Mouse (Mus musculus): Measurements from ENCODE around the gene Asic3. TPM values are rescaled to one million over a fixed set of nuclear protein-coding genes. Genes with fewer than 3 reads are reported as not detected.

Gene Asic3
- polyA plus RNA-seq (2012; rRNA removed) (not detected in 2 replicates), polyA plus RNA-seq (2014; fragmentation: Nextera tagmentation; extraction: Ambion mirVana) (not detected in 2 replicates)

- no peak within 1 kb of the TSS for H3K4me3 ChIP-seq (ENCODE audit: insufficient read depth in 1 of 2, low read depth in 2 of 2, low read length in 2 of 2)
- H3K27me3 ChIP-seq (ENCODE audit: control insufficient read depth, insufficient read depth, low read length): no peaks in the 10 kb centered on the region
- no peak within 1 kb of the TSS for H3K9ac ChIP-seq (replicated peaks)
- H3K4me1 ChIP-seq (replicated peaks; ENCODE audit: control insufficient read depth in 2 of 2, insufficient read depth in 2 of 2, low read length in 1 of 2): peaks cover 0 to 3% of the 10 kb centered on the region in 2 experiments; a peak in 1 of 4 replicates
- H3K36me3 ChIP-seq (replicated peaks; ENCODE audit: control insufficient read depth, insufficient read depth, low read depth): no peaks in the 10 kb centered on the region
- no peak for ATAC-seq (ENCODE audit: insufficient read depth)
- no peak within 1 kb of the TSS for H3K4me2 ChIP-seq (ENCODE audit: low read depth)
- TF ChIP-seq EP300 (IDR thresholded peaks at IDR 0.05; ENCODE audit: low read depth) (no peak), CTCF (IDR thresholded peaks at IDR 0.05; ENCODE audit: low read depth) (no peak)
- WGBS (ENCODE audit: insufficient replicate concordance): 30% methylated on average over 11 of the region's 11 CpGs
- no peaks in the 10 kb centered on the region for H3K9me3 ChIP-seq (ENCODE audit: control insufficient read depth, low read length)
- no peak within 1 kb of the TSS for H3K27ac ChIP-seq
- no peak for DNase-seq (ENCODE audit: low read depth in 3 of 3, low spot score in 3 of 3)
Observed at GRCm38 (mm10) chr5:24413042-24413693, at the start of gene Asic3. TSS of gene Asic3 (plus strand) at chr5:24413392.

GRCm38 (mm10) chr5:24363467-24363866 lies 49.7 kb upstream of the Asic3 start:
- no peak for DNase-seq (ENCODE audit: low read depth in 3 of 3, low spot score in 3 of 3)
- Histone ChIP-seq H3K9ac (replicated peaks) (no peak overlapping the region), H3K4me2 (ENCODE audit: low read depth) (no peak overlapping the region), H3K27me3 (ENCODE audit: control insufficient read depth, insufficient read depth, low read length) (no peaks in the 10 kb centered on the region; the same call in 1 of the 2 replicates), H3K9me3 (ENCODE audit: control insufficient read depth, low read length) (no peaks in the 10 kb centered on the region), H3K36me3 (replicated peaks; ENCODE audit: control insufficient read depth, insufficient read depth, low read depth) (no peaks in the 10 kb centered on the region), H3K4me3 (ENCODE audit: insufficient read depth in 1 of 2, low read depth in 2 of 2, low read length in 2 of 2) (no peak overlapping the region), H3K4me1 (replicated peaks; ENCODE audit: control insufficient read depth in 2 of 2, insufficient read depth in 2 of 2, low read length in 1 of 2) (no peaks in the 10 kb centered on the region), H3K27ac (no peak overlapping the region)
- 50% methylated on average over 2 of the region's 2 CpGs for WGBS (ENCODE audit: insufficient replicate concordance)
- TF ChIP-seq CTCF (IDR thresholded peaks at IDR 0.05; ENCODE audit: low read depth) (no peak), EP300 (IDR thresholded peaks at IDR 0.05; ENCODE audit: low read depth) (no peak)
- no peak for ATAC-seq (ENCODE audit: insufficient read depth)

- no peak overlapping the region for H3K27ac ChIP-seq
- TF ChIP-seq CTCF (IDR thresholded peaks at IDR 0.05; ENCODE audit: low read depth) (no peak), EP300 (IDR thresholded peaks at IDR 0.05; ENCODE audit: low read depth) (no peak)
- no peaks in the 10 kb centered on the region for H3K36me3 ChIP-seq (replicated peaks; ENCODE audit: control insufficient read depth, insufficient read depth, low read depth)
- H3K9me3 ChIP-seq (ENCODE audit: control insufficient read depth, low read length): no peaks in the 10 kb centered on the region
- no peak overlapping the region for H3K4me3 ChIP-seq (ENCODE audit: insufficient read depth in 1 of 2, low read depth in 2 of 2, low read length in 2 of 2)
- H3K4me2 ChIP-seq (ENCODE audit: low read depth): no peak overlapping the region
- no peak overlapping the region for H3K9ac ChIP-seq (replicated peaks)
- no peaks in the 10 kb centered on the region for H3K4me1 ChIP-seq (replicated peaks; ENCODE audit: control insufficient read depth in 2 of 2, insufficient read depth in 2 of 2, low read length in 1 of 2)
- 33% methylated on average over 3 of the region's 3 CpGs for WGBS (ENCODE audit: insufficient replicate concordance)
- ATAC-seq (ENCODE audit: insufficient read depth): no peak
- H3K27me3 ChIP-seq (ENCODE audit: control insufficient read depth, insufficient read depth, low read length): no peaks in the 10 kb centered on the region; the same call in 1 of the 2 replicates
- no peak for DNase-seq (ENCODE audit: low read depth in 3 of 3, low spot score in 3 of 3)
Observed at GRCm38 (mm10) chr5:24364061-24364460, 49.1 kb upstream of the Asic3 start.

- Histone ChIP-seq H3K27me3 (ENCODE audit: control insufficient read depth, insufficient read depth, low read length) (no peaks in the 10 kb centered on the region; the same call in 1 of the 2 replicates), H3K9ac (replicated peaks) (no peak within 1 kb of the TSS)
Observed at GRCm38 (mm10) chr5:24364508-24364907, 48.7 kb upstream of the Asic3 start, which contains the start of gene Nos3. TSS of gene Nos3 (plus strand) at chr5:24364810.

GRCm38 (mm10) chr5:24364963-24365362 lies 48.2 kb upstream of the Asic3 start:
- Histone ChIP-seq H3K4me2 (ENCODE audit: low read depth) (no peak overlapping the region), H3K27me3 (ENCODE audit: control insufficient read depth, insufficient read depth, low read length) (no peaks in the 10 kb centered on the region; the same call in 1 of the 2 replicates), H3K9me3 (ENCODE audit: control insufficient read depth, low read length) (no peaks in the 10 kb centered on the region), H3K27ac (no peak overlapping the region), H3K4me1 (replicated peaks; ENCODE audit: control insufficient read depth in 2 of 2, insufficient read depth in 2 of 2, low read length in 1 of 2) (no peaks in the 10 kb centered on the region), H3K4me3 (ENCODE audit: insufficient read depth in 1 of 2, low read depth in 2 of 2, low read length in 2 of 2) (no peak overlapping the region), H3K9ac (replicated peaks) (no peak overlapping the region), H3K36me3 (replicated peaks; ENCODE audit: control insufficient read depth, insufficient read depth, low read depth) (no peaks in the 10 kb centered on the region)
- TF ChIP-seq CTCF (IDR thresholded peaks at IDR 0.05; ENCODE audit: low read depth) (no peak), EP300 (IDR thresholded peaks at IDR 0.05; ENCODE audit: low read depth) (no peak)
- WGBS (ENCODE audit: insufficient replicate concordance): 48% methylated on average over 10 of the region's 10 CpGs
- ATAC-seq (ENCODE audit: insufficient read depth): no peak
- no peak for DNase-seq (ENCODE audit: low read depth in 3 of 3, low spot score in 3 of 3)

More at GRCm38 (mm10) chr5:24364508-24364907, 48.7 kb upstream of the Asic3 start, which contains the start of gene Nos3:
- TF ChIP-seq EP300 (IDR thresholded peaks at IDR 0.05; ENCODE audit: low read depth) (no peak), CTCF (IDR thresholded peaks at IDR 0.05; ENCODE audit: low read depth) (no peak)
- no peak within 1 kb of the TSS for H3K27ac ChIP-seq
- H3K4me1 ChIP-seq (replicated peaks; ENCODE audit: control insufficient read depth in 2 of 2, insufficient read depth in 2 of 2, low read length in 1 of 2): no peaks in the 10 kb centered on the region
- no peaks in the 10 kb centered on the region for H3K36me3 ChIP-seq (replicated peaks; ENCODE audit: control insufficient read depth, insufficient read depth, low read depth)
- ATAC-seq (ENCODE audit: insufficient read depth): no peak
- DNase-seq (ENCODE audit: low read depth in 3 of 3, low spot score in 3 of 3): no peak
- H3K4me3 ChIP-seq (ENCODE audit: insufficient read depth in 1 of 2, low read depth in 2 of 2, low read length in 2 of 2): no peak within 1 kb of the TSS
- WGBS (ENCODE audit: insufficient replicate concordance): 37% methylated on average over 12 of the region's 12 CpGs
- no peaks in the 10 kb centered on the region for H3K9me3 ChIP-seq (ENCODE audit: control insufficient read depth, low read length)
- H3K4me2 ChIP-seq (ENCODE audit: low read depth): no peak within 1 kb of the TSS
